In genomic region chr11:29638093-29638669, GRCm38 (mm10) we compare ENCODE assay signal across 17 mouse cellular contexts. TPM values are rescaled to one million over a fixed set of nuclear protein-coding genes. Genes with fewer than 3 reads are reported as not detected.
A peak's percentile ranks its signal among the peaks of the same experiment; 100 is the strongest.
DNase-seq lines count a peak whose midpoint lies in the region; ATAC-seq lines count a peak whose summit lies in the region.
"Had no signal": no experiment of that assay in that cellular context is flagged by ENCODE, and none has a peak within 500 bp of the region (broad histone marks: within the 10 kb centered on the region; RNA-seq: fewer than 3 reads in every experiment).

No protein-coding gene starts in this region.

- H3K9ac ChIP-seq in heart, embryonic 13.5 days: no peak overlapping the region
- H3K9ac ChIP-seq in neural tube, embryonic 14.5 days (replicated peaks; ENCODE audit: low read depth, low read length): no peak overlapping the region
- H3K9ac ChIP-seq in limb, embryonic 13.5 days: no peak overlapping the region
- H3K9ac ChIP-seq: embryonic facial prominence, embryonic 13.5 days; forebrain, embryonic 15.5 days; liver, embryonic 14.5 days had no signal

- H3K4me1 ChIP-seq in heart, embryonic 13.5 days: peaks cover 40% of the 10 kb centered on the region
- no peaks in the 10 kb centered on the region for H3K4me1 ChIP-seq in neural tube, embryonic 14.5 days (ENCODE audit: control insufficient read depth, insufficient read depth, low read length)
- H3K4me1 ChIP-seq in limb, embryonic 13.5 days: peaks cover 25% of the 10 kb centered on the region

- no peaks in the 10 kb centered on the region for H3K27me3 ChIP-seq in heart, embryonic 13.5 days (replicated peaks)
- H3K27me3 ChIP-seq in neural tube, embryonic 14.5 days (ENCODE audit: control insufficient read depth, insufficient read depth, low read length): no peaks in the 10 kb centered on the region
- H3K27me3 ChIP-seq in limb, embryonic 13.5 days: no peaks in the 10 kb centered on the region
- H3K27me3 ChIP-seq: embryonic facial prominence, embryonic 13.5 days; forebrain, embryonic 15.5 days had no signal

- H3K4me2 ChIP-seq in heart, embryonic 13.5 days: no peak overlapping the region
- no peak overlapping the region for H3K4me2 ChIP-seq in neural tube, embryonic 14.5 days (ENCODE audit: low read depth, low read length)
- no peak overlapping the region for H3K4me2 ChIP-seq in limb, embryonic 13.5 days (replicated peaks)
- H3K4me2 ChIP-seq: embryonic facial prominence, embryonic 13.5 days; forebrain, embryonic 15.5 days had no signal

- no peak for ATAC-seq in heart, embryonic 13.5 days (ENCODE audit: extremely low read depth, insufficient number of reproducible peaks, low FRiP score, low TSS enrichment)
- ATAC-seq in neural tube, embryonic 14.5 days (ENCODE audit: low read depth): peak; percentile 25; the same call in 1 of the 2 replicates
- peak; percentile 84 for ATAC-seq in limb, embryonic 13.5 days (ENCODE audit: low FRiP score, low read depth)
- ATAC-seq: forebrain, embryonic 15.5 days; midbrain, embryonic 16.5 days had no signal

- no peaks in the 10 kb centered on the region for H3K36me3 ChIP-seq in heart, embryonic 13.5 days
- no peaks in the 10 kb centered on the region for H3K36me3 ChIP-seq in neural tube, embryonic 14.5 days (ENCODE audit: control insufficient read depth, insufficient read depth, low read length)
- no peaks in the 10 kb centered on the region for H3K36me3 ChIP-seq in limb, embryonic 13.5 days
- H3K36me3 ChIP-seq: embryonic facial prominence, embryonic 13.5 days; forebrain, embryonic 15.5 days had no signal

- DNase-seq in heart, postnatal 36 days: no peak
- no peak for DNase-seq in neural tube, embryonic 10.5 days (ENCODE audit: extremely low spot score, low spot score)
- DNase-seq in B cell, adult 2 months: no peak
- no peak for DNase-seq in spleen, postnatal 10 days (ENCODE audit: low spot score in 2 of 2)
- no peak for DNase-seq in frontal cortex, postnatal 14 days (ENCODE audit: low spot score in 2 of 2)
- DNase-seq: cerebellum, adult 18-20 months; kidney, adult 18-20 months; lung, postnatal 14 days; right cerebral cortex, postnatal 25 days had no signal

- no peaks in the 10 kb centered on the region for H3K9me3 ChIP-seq in heart, embryonic 13.5 days
- no peaks in the 10 kb centered on the region for H3K9me3 ChIP-seq in neural tube, embryonic 14.5 days (ENCODE audit: control insufficient read depth, low read length)
- no peaks in the 10 kb centered on the region for H3K9me3 ChIP-seq in limb, embryonic 13.5 days
- H3K9me3 ChIP-seq: embryonic facial prominence, embryonic 13.5 days; forebrain, embryonic 15.5 days had no signal

- H3K4me3 ChIP-seq in heart, embryonic 13.5 days: no peak overlapping the region
- H3K4me3 ChIP-seq in neural tube, embryonic 14.5 days (ENCODE audit: low read depth, low read length): no peak overlapping the region
- H3K4me3 ChIP-seq in limb, embryonic 13.5 days: no peak overlapping the region
- H3K4me3 ChIP-seq: embryonic facial prominence, embryonic 13.5 days; forebrain, embryonic 15.5 days; layer of hippocampus, adult 2 months had no signal

- peak overlapping the region; percentile 90 for H3K27ac ChIP-seq in heart, embryonic 13.5 days (replicated peaks)
- H3K27ac ChIP-seq in neural tube, embryonic 14.5 days (ENCODE audit: low read depth, low read length): no peak overlapping the region
- no peak overlapping the region for H3K27ac ChIP-seq in limb, embryonic 13.5 days
- H3K27ac ChIP-seq: embryonic facial prominence, embryonic 13.5 days; forebrain, embryonic 15.5 days; liver, embryonic 14.5 days had no signal

- 69% methylated on average over 8 of the region's 8 CpGs for WGBS in heart, embryonic 13.5 days
- WGBS in neural tube, embryonic 14.5 days: 67% methylated on average over 8 of the region's 8 CpGs
- WGBS in limb, embryonic 13.5 days: 66% methylated on average over 8 of the region's 8 CpGs

- intact Hi-C loops in heart, postnatal 36 days (cut with DNase I): no loop called here

RNA-seq across cellular contexts. Expression of gene Rtn4, which starts 54.6 kb away (rescaled TPM):
- 56.7 and 60.7 TPM in 2 replicates for polyA plus RNA-seq in heart, embryonic 13.5 days (2015; fragmentation: Nextera tagmentation; extraction: Ambion mirVana)
- 10 to 100 TPM; 91.7 to 95.2 TPM for total RNA-seq in heart, postnatal 36 days (2021)
- 91.9 and 99.9 TPM in 2 replicates for polyA plus RNA-seq in neural tube, embryonic 14.5 days (2014; fragmentation: Nextera tagmentation; extraction: Ambion mirVana)
- polyA plus RNA-seq in limb, embryonic 13.5 days (2015; fragmentation: Nextera tagmentation; extraction: Ambion mirVana): 61.3 and 65.0 TPM in 2 replicates
